Mouse (Mus musculus) MEL (cell line): ENCODE data around the gene Herc1. TPM values are rescaled to one million over a fixed set of nuclear protein-coding genes. Genes with fewer than 3 reads are reported as not detected.

Experiments
- DNase-seq: peaks from one replicate; pipeline ENCODE4 v3.0.0; 2011; ENCODE audit warnings: low read depth, low spot score
- H3K27ac ChIP-seq: 2 replicates; pipeline ENCODE4 v1.5.1; 2012; ENCODE audit warnings: low read depth, mild to moderate bottlenecking, control low read depth, low read length, moderate library complexity; ENCODE audit not compliant: control insufficient read depth
- H3K27me3 ChIP-seq, 2 experiments: fragments of 150-350 bp in 1 of 2; sonication (generic) in 1 of 2; 2 replicates each; pipeline ENCODE4 v1.6.1; 2012; ENCODE audit warnings: low read length in 2 of 2, mild to moderate bottlenecking in 2 of 2, improper control_type of control experiment in 1 of 2, moderate library complexity in 1 of 2; ENCODE audit not compliant: insufficient read depth in 2 of 2, control insufficient read depth in 1 of 2
- H3K36me3 ChIP-seq, 2 experiments: 2 replicates each; pipeline ENCODE4 v1.6.1; 2012 to 2014; ENCODE audit warnings: low read length in 2 of 2, improper control_type of control experiment in 1 of 2, inconsistent platforms in 1 of 2, mild to moderate bottlenecking in 1 of 2; ENCODE audit not compliant: insufficient read depth in 2 of 2, control insufficient read depth in 1 of 2
- H3K4me1 ChIP-seq, 2 experiments: fragments of 150-350 bp in 1 of 2; sonication (generic) in 1 of 2; 2 replicates each; pipeline ENCODE4 v1.6.1; 2012; ENCODE audit warnings: low read length in 2 of 2, improper control_type of control experiment in 1 of 2, mild to moderate bottlenecking in 1 of 2; ENCODE audit not compliant: insufficient read depth in 2 of 2, control insufficient read depth in 1 of 2
- H3K4me3 ChIP-seq, 2 experiments: fragments of 150-350 bp in 1 of 2; sonication (generic) in 1 of 2; 2 replicates each; pipeline ENCODE4 v1.5.1; 2012; ENCODE audit warnings: low read depth in 2 of 2, low read length in 2 of 2, mild to moderate bottlenecking in 2 of 2, moderate library complexity in 2 of 2, control low read depth in 1 of 2, improper control_type of control experiment in 1 of 2; ENCODE audit not compliant: control insufficient read depth in 1 of 2, insufficient read depth in 1 of 2
- H3K79me2 ChIP-seq: 2 replicates; pipeline ENCODE4 v1.6.1; 2012; ENCODE audit warnings: mild to moderate bottlenecking, low read length, moderate library complexity; ENCODE audit not compliant: control insufficient read depth, poor library complexity, insufficient read depth
- H3K9ac ChIP-seq: 2 replicates; pipeline ENCODE4 v1.6.1; 2012; ENCODE audit warnings: low read depth, mild to moderate bottlenecking, control low read depth, low read length, moderate library complexity; ENCODE audit not compliant: control insufficient read depth, poor library complexity, severe bottlenecking
- H3K9me3 ChIP-seq: fragments of 150-350 bp; sonication (generic); replicated peaks from 2 replicates; pipeline ENCODE4 v1.6.1; 2012; ENCODE audit warnings: mild to moderate bottlenecking, low read length, improper control_type of control experiment, moderate library complexity; ENCODE audit not compliant: insufficient read depth
- CTCF ChIP-seq, 3 experiments: IDR thresholded peaks in 2 of 3; conservative IDR thresholded peaks in 1 of 3; 2 replicates each; pipeline ENCODE4 v1.5.1; 2011 to 2012; ENCODE audit warnings: low read length in 3 of 3, low read depth in 2 of 3, mild to moderate bottlenecking in 2 of 3, improper control_type of control experiment in 1 of 3, inconsistent platforms in 1 of 3, mixed read lengths in 1 of 3, moderate library complexity in 1 of 3; ENCODE audit not compliant: control insufficient read depth in 1 of 3, insufficient read depth in 1 of 3, poor library complexity in 1 of 3, severe bottlenecking in 1 of 3
- E2F4 ChIP-seq: IDR thresholded peaks from 2 replicates; pipeline ENCODE4 v1.6.1; 2011; ENCODE audit warnings: low read depth, low read length, improper control_type of control experiment, borderline replicate concordance
- EP300 ChIP-seq, 2 experiments: IDR thresholded peaks; 2 replicates each; pipeline ENCODE4 v1.6.1; 2011; ENCODE audit warnings: improper control_type of control experiment in 2 of 2, low read length in 2 of 2, low read depth in 1 of 2, mild to moderate bottlenecking in 1 of 2
- ETS1 ChIP-seq: IDR thresholded peaks from 2 replicates; pipeline ENCODE4 v1.6.1; 2012; ENCODE audit warnings: low read depth, mild to moderate bottlenecking, inconsistent platforms, low read length, improper control_type of control experiment, moderate library complexity
- HCFC1 ChIP-seq: IDR thresholded peaks from 2 replicates; pipeline ENCODE4 v1.6.1; 2012; ENCODE audit warnings: low read depth, mild to moderate bottlenecking, inconsistent platforms, low read length, improper control_type of control experiment, moderate library complexity
- JUND ChIP-seq: IDR thresholded peaks from 2 replicates; pipeline ENCODE4 v1.6.1; 2011; ENCODE audit warnings: low read depth, mild to moderate bottlenecking, improper control_type of control experiment, low read length
- MAFK ChIP-seq: IDR thresholded peaks from 2 replicates; pipeline ENCODE4 v1.6.1; 2011; ENCODE audit warnings: low read depth, mild to moderate bottlenecking, low read length, improper control_type of control experiment, borderline replicate concordance
- MAZ ChIP-seq: IDR thresholded peaks from 2 replicates; pipeline ENCODE4 v1.6.1; 2012; ENCODE audit warnings: low read depth, mild to moderate bottlenecking, inconsistent platforms, low read length, improper control_type of control experiment
- MXI1 ChIP-seq: IDR thresholded peaks from 2 replicates; pipeline ENCODE4 v1.6.1; 2011; ENCODE audit warnings: mild to moderate bottlenecking, low read depth, low read length, improper control_type of control experiment
- NELFE ChIP-seq: IDR thresholded peaks from 2 replicates; pipeline ENCODE4 v1.6.1; 2011; ENCODE audit warnings: low read depth, low read length, improper control_type of control experiment
- POLR2AphosphoS5 ChIP-seq: IDR thresholded peaks from 2 replicates; pipeline ENCODE4 v1.6.1; 2012; ENCODE audit warnings: low read depth, borderline replicate concordance, mild to moderate bottlenecking, inconsistent platforms, low read length, moderate library complexity, mixed read lengths
- RCOR1 ChIP-seq: IDR thresholded peaks from 2 replicates; pipeline ENCODE4 v1.6.1; 2012; ENCODE audit warnings: low read depth, mild to moderate bottlenecking, inconsistent platforms, low read length, improper control_type of control experiment
- SIN3A ChIP-seq: IDR thresholded peaks from 2 replicates; pipeline ENCODE4 v1.6.1; 2012; ENCODE audit warnings: low read length, improper control_type of control experiment, inconsistent platforms
- SMC3 ChIP-seq: IDR thresholded peaks from 2 replicates; pipeline ENCODE4 v1.6.1; 2011; ENCODE audit warnings: low read depth, low read length, improper control_type of control experiment
- TAL1 ChIP-seq: IDR thresholded peaks from 2 replicates; pipeline ENCODE4 v1.6.1; 2012; ENCODE audit warnings: mild to moderate bottlenecking, inconsistent platforms, low read length, moderate library complexity, mixed read lengths
- TBP ChIP-seq: IDR thresholded peaks from 2 replicates; pipeline ENCODE4 v1.8.0; 2011; ENCODE audit warnings: low read depth, low read length, improper control_type of control experiment
- TCF12 ChIP-seq: IDR thresholded peaks from 2 replicates; pipeline ENCODE4 v1.6.1; 2014; ENCODE audit warnings: low read depth, mild to moderate bottlenecking, inconsistent platforms, low read length, improper control_type of control experiment, moderate library complexity
- UBTF ChIP-seq: IDR thresholded peaks from 2 replicates; pipeline ENCODE4 v1.6.1; 2012; ENCODE audit warnings: low read depth, mild to moderate bottlenecking, inconsistent platforms, low read length, improper control_type of control experiment, moderate library complexity, borderline replicate concordance; ENCODE audit not compliant: insufficient read depth
- ZC3H11A ChIP-seq: IDR thresholded peaks from 2 replicates; pipeline ENCODE4 v1.6.1; 2012; ENCODE audit warnings: low read depth, mild to moderate bottlenecking, inconsistent platforms, low read length, improper control_type of control experiment
- ZMIZ1 ChIP-seq: IDR thresholded peaks from 2 replicates; pipeline ENCODE4 v1.6.1; 2012; ENCODE audit warnings: low read depth, mild to moderate bottlenecking, inconsistent platforms, low read length, improper control_type of control experiment, moderate library complexity
- polyA plus RNA-seq, 2 experiments: library from polyadenylated mRNA; stranded (reverse) in 1 of 2; unstranded in 1 of 2; fragments of >175 nt in 1 of 2; fragments of >200 nt in 1 of 2; gene quantifications; 2 replicates each; pipeline versions ENCODE4 v1.2.1 to v1.2.4; 2012; ENCODE audit warnings: low replicate concordance in 2 of 2, low read depth in 1 of 2; ENCODE audit not compliant: insufficient read length in 2 of 2, insufficient read depth in 1 of 2, missing spikeins in 1 of 2
- total RNA-seq: library from RNA; depleted of rRNA; stranded (reverse); fragments of 300-350 nt; gene quantifications from 2 replicates; pipeline ENCODE4 v1.2.3, GENCODE M21; 2012

Gene Herc1
- total and polyA plus RNA-seq, 3 experiments, result 22.7 to 28.8 (median 23.2) TPM

DNA sequence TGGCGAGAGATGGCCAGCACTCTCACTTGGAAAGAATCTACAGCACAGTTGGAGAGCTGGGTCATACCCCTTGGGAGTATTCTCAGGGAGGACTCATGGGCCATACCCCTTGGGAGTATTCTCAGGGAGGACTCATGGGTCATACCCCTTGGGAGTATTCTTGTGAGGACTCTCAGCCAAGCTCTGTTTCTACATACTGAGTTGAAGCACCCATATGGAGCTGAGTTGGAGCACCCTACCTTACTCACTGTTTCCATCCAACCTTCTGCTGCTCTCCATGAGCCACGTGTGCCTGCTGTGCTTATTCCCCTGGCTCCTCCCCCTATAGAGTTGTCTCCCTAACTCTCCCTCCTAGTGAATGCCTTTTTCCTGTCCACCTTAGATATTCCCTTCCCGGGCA, 43.8 kb upstream of the Herc1 start:
- H3K27ac ChIP-seq, result no peak overlapping the region
- H3K9ac ChIP-seq, result no peak overlapping the region
- H3K36me3 ChIP-seq, result peaks cover 0 to 8% of the 10 kb centered on the region in 2 experiments; a peak in 2 of 4 replicates
- peaks cover 6 to 14% of the 10 kb centered on the region in 2 experiments for H3K4me1 ChIP-seq
- no peak overlapping the region for H3K4me3 ChIP-seq
- H3K27me3 ChIP-seq, result no peaks in the 10 kb centered on the region
- DNase-seq, result no peak
- no peaks in the 10 kb centered on the region; the same call in 1 of the 2 replicates for H3K79me2 ChIP-seq
- H3K9me3 ChIP-seq, result no peaks in the 10 kb centered on the region
- TF ChIP-seq SMC3 (no peak), POLR2AphosphoS5 (no peak), ZC3H11A (no peak), NELFE (no peak), TBP (no peak), EP300 (IDR thresholded peaks at IDR 0.05; ENCODE audit: low read depth in 1 of 2, low read length in 2 of 2) (no peak), SIN3A (no peak), ETS1 (no peak), MAFK (no peak), TCF12 (no peak), CTCF (IDR thresholded peaks at IDR 0.05 in 2 of 3, conservative IDR thresholded peaks at IDR 0.05 in 1 of 3; ENCODE audit: control insufficient read depth in 1 of 3, insufficient read depth in 1 of 3, low read depth in 2 of 3, low read length in 3 of 3, poor library complexity in 1 of 3, severe bottlenecking in 1 of 3) (no peak), HCFC1 (no peak), TAL1 (no peak), ZMIZ1 (no peak), E2F4 (no peak), MAZ (no peak), JUND (no peak), UBTF (no peak), RCOR1 (no peak)

DNA sequence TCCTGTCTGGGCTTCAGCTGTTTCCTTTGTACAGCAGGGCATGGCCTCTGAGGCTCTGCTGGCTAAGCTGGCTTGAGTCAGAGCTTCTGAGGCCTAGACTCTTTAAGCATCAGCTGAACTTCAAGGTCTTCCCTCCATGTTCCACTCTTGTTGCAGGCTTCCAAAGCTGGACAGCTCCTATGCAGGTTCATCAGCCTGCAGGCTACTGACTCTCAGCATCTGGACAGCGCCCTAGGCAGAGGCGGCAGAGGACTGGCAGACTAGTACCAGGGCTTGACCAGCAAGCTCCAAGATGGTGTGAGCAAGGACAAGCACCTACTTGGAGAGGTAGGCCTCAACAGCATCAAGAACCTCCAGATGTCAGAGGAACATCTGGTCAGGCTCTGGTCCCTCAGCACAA, 42.9 kb upstream of the Herc1 start:
- peaks cover 6 to 14% of the 10 kb centered on the region in 2 experiments for H3K4me1 ChIP-seq
- peak; percentile 79 for DNase-seq

More for the DNA sequence above, 42.9 kb upstream of the Herc1 start:
- H3K79me2 ChIP-seq, result no peaks in the 10 kb centered on the region; the same call in 1 of the 2 replicates
- H3K27ac ChIP-seq, result no peak overlapping the region
- no peak overlapping the region for H3K9ac ChIP-seq
- H3K4me3 ChIP-seq, result no peak overlapping the region
- peaks cover 0 to 8% of the 10 kb centered on the region in 2 experiments; a peak in 2 of 4 replicates for H3K36me3 ChIP-seq
- peak; percentile 99 for TF ChIP-seq SIN3A
- no peak for TF ChIP-seq UBTF
- peak; percentile 95 for TF ChIP-seq MXI1
- H3K9me3 ChIP-seq, result no peaks in the 10 kb centered on the region
- no peaks in the 10 kb centered on the region; a peak in 1 of 4 replicates for H3K27me3 ChIP-seq
